Mouse (Mus musculus): ENCODE results near the gene Rps15.

DNA sequence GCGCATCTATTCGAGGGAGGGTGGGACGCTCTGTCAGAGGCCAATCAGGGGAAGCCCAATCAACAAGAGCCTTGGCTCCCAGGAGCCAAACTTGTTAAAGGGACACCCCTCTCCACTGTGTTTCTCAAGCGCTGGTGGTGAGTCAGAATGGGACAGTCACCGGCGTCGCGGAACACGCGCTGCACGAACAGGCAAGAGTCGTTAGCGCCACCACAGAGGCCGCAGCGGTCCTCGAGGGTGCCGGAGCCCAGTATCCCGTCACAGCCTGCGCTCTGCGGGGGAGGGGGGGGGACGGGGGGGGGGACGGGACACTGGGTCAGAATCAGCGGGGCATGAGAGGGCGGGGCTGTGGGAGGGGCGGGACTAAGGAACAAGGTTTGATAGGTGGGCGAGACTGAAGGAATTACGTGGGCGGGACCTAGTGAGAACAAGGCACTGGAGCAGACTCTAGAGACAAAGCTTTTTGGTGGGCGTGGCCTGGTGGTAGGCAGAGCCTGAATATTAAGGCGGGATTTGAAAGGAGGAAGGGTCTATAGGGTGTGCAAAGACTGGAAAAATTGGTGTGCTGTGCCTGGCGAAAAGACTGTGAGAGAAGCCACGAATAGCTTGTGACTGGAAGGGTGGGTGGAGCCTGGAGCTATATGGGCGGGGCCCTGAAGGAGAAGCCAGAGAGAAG is 50.6 kb downstream of the Rps15 start:
- TF ChIP-seq CTCF (IDR thresholded peaks at IDR 0.05; ENCODE audit: low read depth, low read length) (no peak), POLR2A (IDR thresholded peaks at IDR 0.05; ENCODE audit: extremely low read depth, insufficient read depth, low read length) (no peak)

Data from liver, adult 2 months (tissue).